In genomic region chr17:85981869-85982268, GRCm38 (mm10) we compare ENCODE assay signal across 23 mouse cellular contexts.
"Had no signal": no experiment of that assay in that cellular context is flagged by ENCODE, and none has a peak within 500 bp of the region (broad histone marks: within the 10 kb centered on the region; RNA-seq: fewer than 3 reads in every experiment).

No protein-coding gene starts in this region.

- H3K27ac ChIP-seq: heart, embryonic 13.5 days; heart, embryonic 15.5 days; hindbrain, embryonic 13.5 days; hindbrain, embryonic 15.5 days; hindbrain, postnatal 0 days; kidney, embryonic 15.5 days; kidney, postnatal 0 days; limb, embryonic 10.5 days; limb, embryonic 12.5 days; liver, embryonic 13.5 days had no signal

- H3K4me3 ChIP-seq: heart, embryonic 13.5 days; heart, embryonic 15.5 days; hindbrain, embryonic 13.5 days; hindbrain, embryonic 15.5 days; kidney, embryonic 15.5 days; limb, embryonic 10.5 days; limb, embryonic 12.5 days; liver, embryonic 13.5 days had no signal

- H3K4me1 ChIP-seq: hindbrain, embryonic 13.5 days; hindbrain, embryonic 15.5 days had no signal

- H3K9ac ChIP-seq: heart, embryonic 13.5 days; heart, embryonic 15.5 days; hindbrain, embryonic 13.5 days; hindbrain, embryonic 15.5 days; kidney, embryonic 15.5 days; limb, embryonic 12.5 days; liver, embryonic 13.5 days had no signal

- H3K9me3 ChIP-seq: heart, embryonic 15.5 days; hindbrain, embryonic 15.5 days; kidney, embryonic 15.5 days; limb, embryonic 10.5 days; liver, embryonic 13.5 days had no signal

- H3K27me3 ChIP-seq: heart, embryonic 13.5 days; heart, embryonic 15.5 days; hindbrain, embryonic 13.5 days; hindbrain, embryonic 15.5 days; kidney, embryonic 15.5 days; limb, embryonic 12.5 days; liver, embryonic 13.5 days had no signal

- DNase-seq: gastrocnemius, postnatal 14 days; gastrocnemius, postnatal 36 days; heart, adult 18-20 months; heart, postnatal 14 days; heart, postnatal 36 days; kidney, adult 11 months; kidney, adult 2 months; kidney, adult 9 months; kidney, postnatal 14 days; kidney, postnatal 36 days; layer of hippocampus, adult 9-11 months; layer of hippocampus, postnatal 36 days; liver; liver, embryonic 13.5 days had no signal

- H3K36me3 ChIP-seq: hindbrain, embryonic 15.5 days; kidney, embryonic 15.5 days had no signal
